Mouse (Mus musculus): ENCODE measurements around the gene Palld. TPM values are rescaled to one million over a fixed set of nuclear protein-coding genes. Genes with fewer than 3 reads are reported as not detected.

Palld gene
- total RNA-seq, 2 experiments from 2014 or later, result 211 to 235 TPM

- no peak for DNase-seq
- intact Hi-C loops (cut with DNase I), result loop anchor here (10.0 kb wide), 1 partner anchor 509 kb away; no protein-coding TSS in a partner anchor
These were observed 367.0 kb downstream of the Palld start for GRCm38 (mm10) chr8:61535472-61535871.

- intact Hi-C loops (cut with DNase I), result loop anchor here (10.0 kb wide), 1 partner anchor 511 kb away; no protein-coding TSS in a partner anchor
- no peak for DNase-seq
These were observed 369.0 kb downstream of the Palld start for GRCm38 (mm10) chr8:61533356-61533926.

GRCm38 (mm10) chr8:61532831-61533230 is 369.7 kb downstream of the Palld start:
- intact Hi-C loops (cut with DNase I), result loop anchor here (10.0 kb wide), 1 partner anchor 512 kb away; no protein-coding TSS in a partner anchor
- DNase-seq, result no peak

GRCm38 (mm10) chr8:61531944-61532795 is 370.3 kb downstream of the Palld start:
- DNase-seq, result no peak
- intact Hi-C loops (cut with DNase I), result loop anchor here (10.0 kb wide), 1 partner anchor 513 kb away; no protein-coding TSS in a partner anchor

GRCm38 (mm10) chr8:61528642-61529041 is 373.8 kb downstream of the Palld start:
- intact Hi-C loops (cut with DNase I), result no loop called here
- DNase-seq, result no peak

GRCm38 (mm10) chr8:61528197-61528596 is 374.3 kb downstream of the Palld start:
- intact Hi-C loops (cut with DNase I), result no loop called here
- no peak for DNase-seq

- intact Hi-C loops (cut with DNase I), result no loop called here
- DNase-seq, result no peak
These were observed 375.5 kb downstream of the Palld start for GRCm38 (mm10) chr8:61527037-61527436.

- intact Hi-C loops (cut with DNase I), result no loop called here
- peak in 1 of 2 experiments; percentile 36 for DNase-seq
These were observed 380.4 kb downstream of the Palld start for GRCm38 (mm10) chr8:61522132-61522531.

- intact Hi-C loops (cut with DNase I), result loop anchor here (10.0 kb wide), 1 partner anchor 903 kb away; no protein-coding TSS in a partner anchor
- DNase-seq, result no peak
These were observed 384.8 kb downstream of the Palld start for GRCm38 (mm10) chr8:61517502-61518185.

GRCm38 (mm10) chr8:61516745-61517501 is 385.6 kb downstream of the Palld start:
- intact Hi-C loops (cut with DNase I), result loop anchor here (1.0 to 10.0 kb wide), 2 partner anchors 475 to 902 kb away; no protein-coding TSS in a partner anchor
- no peak for DNase-seq

GRCm38 (mm10) chr8:61515931-61516744 is 386.4 kb downstream of the Palld start:
- intact Hi-C loops (cut with DNase I), result loop anchor here (1.0 to 10.0 kb wide), 2 partner anchors 474 to 901 kb away; no protein-coding TSS in a partner anchor
- peak; percentile 71 to 81 for DNase-seq

- DNase-seq, result no peak
- intact Hi-C loops (cut with DNase I), result loop anchor here (10.0 kb wide), 1 partner anchor 901 kb away; no protein-coding TSS in a partner anchor
These were observed 387.2 kb downstream of the Palld start for GRCm38 (mm10) chr8:61515110-61515930.

GRCm38 (mm10) chr8:61502277-61502676 is 400.2 kb downstream of the Palld start:
- no peak for DNase-seq
- intact Hi-C loops (cut with DNase I), result no loop called here

GRCm38 (mm10) chr8:61500914-61501313 is 401.6 kb downstream of the Palld start:
- intact Hi-C loops (cut with DNase I), result no loop called here
- DNase-seq, result no peak

GRCm38 (mm10) chr8:61499035-61499434 is 403.5 kb downstream of the Palld start:
- intact Hi-C loops (cut with DNase I), result loop anchor here (10.0 kb wide), 1 partner anchor 424 kb away; no protein-coding TSS in a partner anchor
- DNase-seq, result no peak

- intact Hi-C loops (cut with DNase I), result loop anchor here (10.0 kb wide), 1 partner anchor 422 kb away; no protein-coding TSS in a partner anchor
- DNase-seq, result no peak
These were observed 405.4 kb downstream of the Palld start for GRCm38 (mm10) chr8:61497110-61497509.

- intact Hi-C loops (cut with DNase I), result loop anchor here (5.0 to 10.0 kb wide), 5 partner anchors 266 to 984 kb away; partner anchors contain the start of genes Aadat, Gm10283, Hpf1 and Mfap3l
- DNase-seq, result no peak
These were observed 413.9 kb downstream of the Palld start for GRCm38 (mm10) chr8:61488631-61489030.

GRCm38 (mm10) chr8:61487597-61488156 is 414.8 kb downstream of the Palld start, which contains the start of gene Cbr4:
TSS of gene Cbr4 (plus strand) at chr8:61487734.
- DNase-seq, result peak; percentile 79 to 86
- intact Hi-C loops (cut with DNase I), result loop anchor here (5.0 to 10.0 kb wide), 5 partner anchors 265 to 983 kb away; partner anchors contain the start of genes Aadat, Gm10283, Hpf1 and Mfap3l
